Mouse (Mus musculus): ENCODE results near the gene Nkap.

The Nkap gene

DNA sequence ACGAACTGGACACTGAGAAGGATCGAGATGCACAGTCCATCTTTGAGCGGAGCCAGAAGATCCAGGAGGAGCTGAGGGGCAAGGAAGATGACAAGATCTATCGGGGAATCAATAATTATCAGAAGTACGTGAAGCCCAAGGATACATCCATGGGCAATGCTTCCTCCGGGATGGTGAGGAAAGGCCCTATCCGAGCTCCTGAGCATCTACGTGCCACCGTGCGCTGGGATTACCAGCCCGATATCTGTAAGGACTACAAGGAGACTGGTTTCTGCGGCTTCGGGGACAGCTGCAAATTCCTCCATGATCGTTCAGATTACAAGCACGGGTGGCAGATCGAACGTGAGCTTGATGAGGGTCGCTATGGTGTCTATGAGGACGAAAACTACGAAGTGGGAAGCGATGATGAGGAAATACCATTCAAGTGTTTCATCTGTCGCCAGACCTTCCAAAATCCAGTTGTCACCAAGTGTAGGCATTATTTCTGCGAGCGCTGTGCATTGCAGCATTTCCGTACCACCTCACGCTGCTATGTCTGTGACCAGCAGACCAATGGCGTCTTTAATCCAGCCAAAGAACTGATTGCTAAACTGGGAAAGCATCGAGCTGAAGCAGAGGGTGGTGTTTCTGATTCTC is 65.3 kb downstream of the Nkap start:
- Histone ChIP-seq H3K36me3 (ENCODE audit: control insufficient read depth, insufficient read depth, low read length, poor library complexity, severe bottlenecking) (no peaks in the 10 kb centered on the region), H3K27me3 (ENCODE audit: control insufficient read depth, insufficient read depth, low read length, poor library complexity, severe bottlenecking) (no peaks in the 10 kb centered on the region)
- peak; percentile 0 for DNase-seq (ENCODE audit: low read depth, low spot score)

DNA sequence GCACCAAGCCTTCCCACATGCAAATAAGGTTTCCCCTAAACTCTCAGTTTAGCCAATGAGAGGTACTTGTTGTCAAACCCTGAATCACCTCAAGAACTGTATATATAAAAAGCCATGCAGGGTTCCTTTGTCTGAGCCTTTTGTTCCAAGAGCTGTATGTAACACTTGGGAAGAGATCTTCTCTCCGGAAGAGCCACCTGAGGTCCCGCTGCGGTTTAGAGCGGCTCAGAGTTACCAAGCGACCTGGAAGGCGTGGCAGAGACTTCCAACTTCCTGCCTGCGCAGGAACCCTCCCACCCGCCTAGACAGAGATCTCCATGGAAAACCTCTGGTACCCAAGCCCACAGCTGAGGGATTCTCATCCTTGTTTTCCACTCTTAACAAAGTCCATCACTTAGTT is 72.1 kb downstream of the Nkap start:
- H3K27me3 ChIP-seq (ENCODE audit: control insufficient read depth, insufficient read depth, low read length, poor library complexity, severe bottlenecking) = no peaks in the 10 kb centered on the region
- no peaks in the 10 kb centered on the region for H3K36me3 ChIP-seq (ENCODE audit: control insufficient read depth, insufficient read depth, low read length, poor library complexity, severe bottlenecking)
- no peak for DNase-seq (ENCODE audit: low read depth, low spot score)

Data from splenic B cell, adult 2 months (primary cell).